Mouse (Mus musculus): ENCODE data around the gene Raet1e. TPM values are rescaled to one million over a fixed set of nuclear protein-coding genes. Genes with fewer than 3 reads are reported as not detected.

The Raet1e gene
- total and polyA plus RNA-seq, 3 experiments = not detected

DNA sequence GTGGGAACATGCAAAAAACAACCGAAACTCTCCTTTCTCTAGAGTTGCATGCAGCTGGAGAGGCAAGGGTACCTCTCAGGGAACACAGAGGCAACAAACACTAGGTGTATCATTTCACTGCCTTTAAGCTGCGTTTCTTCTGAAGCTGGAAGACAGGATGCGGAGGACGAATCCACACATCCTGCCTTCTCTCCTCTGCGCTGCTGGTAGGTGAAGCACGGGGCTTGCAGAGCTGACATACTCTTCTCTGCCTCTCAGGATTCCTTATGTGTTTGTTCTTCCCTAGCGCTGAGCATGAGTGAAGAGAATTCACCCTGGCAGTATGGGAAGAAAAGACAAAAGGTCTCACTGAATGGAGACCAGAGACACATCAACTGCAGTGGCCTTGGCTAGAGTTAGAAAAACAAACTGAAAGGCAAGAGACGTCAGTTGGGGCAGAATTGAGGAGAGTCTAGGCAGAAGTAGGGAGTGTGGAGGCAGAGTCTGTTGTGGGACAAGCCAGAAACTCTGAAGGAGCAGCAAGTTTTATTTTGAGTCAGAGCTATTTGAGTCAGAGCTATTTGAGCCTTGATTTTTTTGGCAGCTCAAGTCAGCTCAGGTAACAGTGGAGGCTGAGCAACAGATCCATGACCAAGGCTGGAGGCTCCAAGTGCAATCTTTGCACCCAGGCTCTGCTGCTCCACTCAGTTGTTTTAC lies 139.5 kb downstream of the Raet1e start:
- H3K27me3 ChIP-seq (ENCODE audit: control insufficient read depth in 1 of 2, insufficient read depth in 2 of 2, low read length in 2 of 2) = no peaks in the 10 kb centered on the region
- H3K27ac ChIP-seq (ENCODE audit: control insufficient read depth, low read depth, low read length) = peak overlapping the region; percentile 64
- peaks cover 15 to 34% of the 10 kb centered on the region in 2 experiments for H3K4me1 ChIP-seq (ENCODE audit: control insufficient read depth in 1 of 2, insufficient read depth in 2 of 2, low read length in 2 of 2)
- H3K36me3 ChIP-seq (ENCODE audit: control insufficient read depth in 1 of 2, insufficient read depth in 2 of 2, low read length in 2 of 2) = peaks cover 0 to 55% of the 10 kb centered on the region in 2 experiments; a peak in 2 of 4 replicates
- DNase-seq (ENCODE audit: low read depth, low spot score) = no peak
- H3K4me3 ChIP-seq (ENCODE audit: control insufficient read depth in 1 of 2, insufficient read depth in 1 of 2, low read depth in 2 of 2, low read length in 2 of 2) = no peak overlapping the region
- TF ChIP-seq JUND (IDR thresholded peaks at IDR 0.05; ENCODE audit: low read depth, low read length) = no peak
- TF ChIP-seq TBP (IDR thresholded peaks at IDR 0.05; ENCODE audit: low read depth, low read length) = no peak
- no peak for TF ChIP-seq E2F4 (IDR thresholded peaks at IDR 0.05; ENCODE audit: borderline replicate concordance, low read depth, low read length)
- no peak for TF ChIP-seq CHD1 (IDR thresholded peaks at IDR 0.05; ENCODE audit: low read depth, low read length)
- no peak for TF ChIP-seq NELFE (IDR thresholded peaks at IDR 0.05; ENCODE audit: low read depth, low read length)
- TF ChIP-seq POLR2AphosphoS2 (IDR thresholded peaks at IDR 0.05; ENCODE audit: low read length) = no peak
- TF ChIP-seq POLR2A (IDR thresholded peaks at IDR 0.05; ENCODE audit: control insufficient read depth in 1 of 2, insufficient read depth in 1 of 2, low read depth in 1 of 2, low read length in 2 of 2, poor library complexity in 1 of 2) = no peak
- no peak for TF ChIP-seq EP300 (IDR thresholded peaks at IDR 0.05; ENCODE audit: low read depth in 1 of 2, low read length in 2 of 2)
- H3K9ac ChIP-seq (ENCODE audit: control insufficient read depth, low read depth, low read length, poor library complexity, severe bottlenecking) = no peak overlapping the region
- H3K79me2 ChIP-seq (ENCODE audit: control insufficient read depth, insufficient read depth, low read length, poor library complexity) = peaks cover 5% of the 10 kb centered on the region; the same call in 1 of the 2 replicates
- no peaks in the 10 kb centered on the region for H3K9me3 ChIP-seq (replicated peaks; ENCODE audit: insufficient read depth, low read length)

DNA sequence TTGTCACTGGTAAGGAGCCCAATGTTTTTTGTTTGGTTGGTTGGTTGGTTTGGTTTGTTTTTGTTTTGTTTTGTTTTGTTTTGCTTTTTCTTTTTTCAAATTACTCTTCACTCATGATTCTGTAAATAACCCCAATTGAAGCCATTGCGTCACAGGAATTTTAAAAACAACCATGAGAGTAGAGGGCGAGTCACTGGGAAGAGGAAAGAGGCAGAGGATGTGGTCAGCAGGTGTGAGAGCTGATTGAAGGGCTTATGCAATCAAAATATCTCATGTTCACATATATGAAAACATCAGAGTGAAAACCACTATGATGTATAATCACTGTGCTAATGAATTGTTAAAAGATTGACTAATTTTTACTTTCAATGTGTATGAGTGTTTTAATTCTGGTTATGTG lies 141.0 kb downstream of the Raet1e start:
- peak; percentile 20 for DNase-seq (ENCODE audit: low read depth, low spot score)
- no peak overlapping the region for H3K27ac ChIP-seq (ENCODE audit: control insufficient read depth, low read depth, low read length)
- TF ChIP-seq TAL1 (IDR thresholded peaks at IDR 0.05; ENCODE audit: low read length) = peak; percentile 52
- TF ChIP-seq POLR2AphosphoS5 (IDR thresholded peaks at IDR 0.05; ENCODE audit: borderline replicate concordance, low read depth, low read length) = no peak
- H3K4me3 ChIP-seq (ENCODE audit: control insufficient read depth in 1 of 2, insufficient read depth in 1 of 2, low read depth in 2 of 2, low read length in 2 of 2) = no peak overlapping the region
- no peaks in the 10 kb centered on the region for H3K9me3 ChIP-seq (replicated peaks; ENCODE audit: insufficient read depth, low read length)
- H3K4me1 ChIP-seq (ENCODE audit: control insufficient read depth in 1 of 2, insufficient read depth in 2 of 2, low read length in 2 of 2) = peaks cover 16 to 34% of the 10 kb centered on the region in 2 experiments
- peaks cover 0 to 61% of the 10 kb centered on the region in 2 experiments; a peak in 2 of 4 replicates for H3K36me3 ChIP-seq (ENCODE audit: control insufficient read depth in 1 of 2, insufficient read depth in 2 of 2, low read length in 2 of 2)
- H3K79me2 ChIP-seq (ENCODE audit: control insufficient read depth, insufficient read depth, low read length, poor library complexity) = peaks cover 5% of the 10 kb centered on the region; the same call in 1 of the 2 replicates
- no peak overlapping the region for H3K9ac ChIP-seq (ENCODE audit: control insufficient read depth, low read depth, low read length, poor library complexity, severe bottlenecking)
- H3K27me3 ChIP-seq (ENCODE audit: control insufficient read depth in 1 of 2, insufficient read depth in 2 of 2, low read length in 2 of 2) = no peaks in the 10 kb centered on the region

DNA sequence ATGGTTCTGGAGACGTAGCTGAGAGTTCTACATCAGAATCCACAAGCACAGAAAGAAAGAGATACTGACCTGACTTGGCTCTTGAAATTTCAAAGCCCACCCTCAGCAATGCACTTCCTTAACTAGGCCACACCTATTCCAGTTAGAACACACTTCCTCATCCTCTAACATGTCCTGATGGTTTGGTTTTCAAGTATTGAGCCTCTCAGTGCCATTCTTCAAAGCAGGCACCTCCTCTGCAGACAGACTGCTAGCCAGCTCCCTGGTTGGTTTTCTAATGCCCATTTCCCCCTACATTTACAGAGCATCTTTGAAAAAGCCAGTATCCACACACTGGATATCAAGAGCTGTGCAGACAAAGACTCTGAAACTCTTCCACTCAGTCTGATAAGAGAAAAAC lies 143.3 kb downstream of the Raet1e start:
- Histone ChIP-seq H3K4me1 (ENCODE audit: control insufficient read depth in 1 of 2, insufficient read depth in 2 of 2, low read length in 2 of 2) (peaks cover 16 to 39% of the 10 kb centered on the region in 2 experiments), H3K9me3 (replicated peaks; ENCODE audit: insufficient read depth, low read length) (no peaks in the 10 kb centered on the region), H3K4me3 (ENCODE audit: control insufficient read depth in 1 of 2, insufficient read depth in 1 of 2, low read depth in 2 of 2, low read length in 2 of 2) (peak overlapping the region; percentile 68 to 76), H3K27me3 (ENCODE audit: control insufficient read depth in 1 of 2, insufficient read depth in 2 of 2, low read length in 2 of 2) (no peaks in the 10 kb centered on the region), H3K36me3 (ENCODE audit: control insufficient read depth in 1 of 2, insufficient read depth in 2 of 2, low read length in 2 of 2) (peaks cover 0 to 51% of the 10 kb centered on the region in 2 experiments; a peak in 2 of 4 replicates), H3K9ac (ENCODE audit: control insufficient read depth, low read depth, low read length, poor library complexity, severe bottlenecking) (peak overlapping the region; percentile 85), H3K27ac (ENCODE audit: control insufficient read depth, low read depth, low read length) (peak overlapping the region; percentile 98), H3K79me2 (ENCODE audit: control insufficient read depth, insufficient read depth, low read length, poor library complexity) (peaks cover 6% of the 10 kb centered on the region)
- peak; percentile 87 for DNase-seq (ENCODE audit: low read depth, low spot score)
- TF ChIP-seq ELF1 (IDR thresholded peaks at IDR 0.05; ENCODE audit: low read depth, low read length) (peak; percentile 80), CTCF (IDR thresholded peaks at IDR 0.05 in 2 of 3, conservative IDR thresholded peaks at IDR 0.05 in 1 of 3; ENCODE audit: control insufficient read depth in 1 of 3, insufficient read depth in 1 of 3, low read depth in 2 of 3, low read length in 3 of 3, poor library complexity in 1 of 3, severe bottlenecking in 1 of 3) (no peak), ETS1 (IDR thresholded peaks at IDR 0.05; ENCODE audit: low read depth, low read length) (peak; percentile 28; the same call in 1 of the 2 replicates), POLR2AphosphoS2 (IDR thresholded peaks at IDR 0.05; ENCODE audit: low read length) (no peak), TCF12 (IDR thresholded peaks at IDR 0.05; ENCODE audit: low read depth, low read length) (no peak), ZMIZ1 (IDR thresholded peaks at IDR 0.05; ENCODE audit: low read depth, low read length) (peak; percentile 54; the same call in 1 of the 2 replicates), MEF2A (IDR thresholded peaks at IDR 0.05; ENCODE audit: extremely low read depth, insufficient replicate concordance, low read depth, low read length, poor library complexity, severe bottlenecking) (no peak), SIN3A (IDR thresholded peaks at IDR 0.05; ENCODE audit: low read length) (peak; percentile 52; the same call in 1 of the 2 replicates), NELFE (IDR thresholded peaks at IDR 0.05; ENCODE audit: low read depth, low read length) (peak; percentile 44), TBP (IDR thresholded peaks at IDR 0.05; ENCODE audit: low read depth, low read length) (peak; percentile 75), USF1 (IDR thresholded peaks at IDR 0.05; ENCODE audit: low read depth, low read length) (no peak), MAX (IDR thresholded peaks at IDR 0.05; ENCODE audit: low read length) (no peak), NRF1 (IDR thresholded peaks at IDR 0.05; ENCODE audit: insufficient read depth, low read depth, low read length, poor library complexity, severe bottlenecking) (no peak), MXI1 (IDR thresholded peaks at IDR 0.05; ENCODE audit: low read depth, low read length) (0 out of 2 replicates have a peak, but pooled peaks have one; percentile 17), MYC (IDR thresholded peaks at IDR 0.05; ENCODE audit: low read depth, low read length) (peak; percentile 47; the same call in 1 of the 2 replicates), EP300 (IDR thresholded peaks at IDR 0.05; ENCODE audit: low read depth in 1 of 2, low read length in 2 of 2) (peak in 1 of 2 experiments; percentile 50; a peak in 1 of 4 replicates), GATA1 (IDR thresholded peaks at IDR 0.05; ENCODE audit: low read depth, low read length) (peak; percentile 20; the same call in 1 of the 2 replicates)

Measured in MEL (cell line).